Mouse (Mus musculus) spleen, adult 2 months (tissue): ENCODE measurements around the gene Als2cr12. TPM values are rescaled to one million over a fixed set of nuclear protein-coding genes. Genes with fewer than 3 reads are reported as not detected.

Experiments used
- DNase-seq, 2 experiments: peaks; one replicate each; pipeline versions ENCODE4 v3.0.0 to v3.0.0-alpha.2; 2012 to 2021; ENCODE audit warnings: low spot score in 2 of 2, low read depth in 1 of 2
- H3K27ac ChIP-seq: fragments of 200-500 bp; 2 replicates; pipeline ENCODE4 v1.5.1; 2012; ENCODE audit warnings: low read length, inconsistent platforms; ENCODE audit not compliant: insufficient read depth
- H3K27me3 ChIP-seq: fragments of 200-500 bp; 2 replicates; pipeline ENCODE4 v1.6.1; 2012; ENCODE audit warnings: mild to moderate bottlenecking, moderate library complexity, low read length, inconsistent platforms; ENCODE audit not compliant: control insufficient read depth, insufficient read depth
- H3K36me3 ChIP-seq: fragments of 200-500 bp; 2 replicates; pipeline ENCODE4 v1.6.1; 2012; ENCODE audit warnings: mild to moderate bottlenecking, low read length, inconsistent platforms; ENCODE audit not compliant: control insufficient read depth, insufficient read depth
- H3K4me1 ChIP-seq: fragments of 200-500 bp; 2 replicates; pipeline ENCODE4 v1.6.1; 2011; ENCODE audit warnings: inconsistent platforms; ENCODE audit not compliant: control insufficient read depth, insufficient read depth, insufficient read length
- H3K4me3 ChIP-seq: fragments of 200-500 bp; 2 replicates; pipeline ENCODE4 v1.5.1; 2011; ENCODE audit warnings: mild to moderate bottlenecking, inconsistent platforms; ENCODE audit not compliant: insufficient read depth, insufficient read length; ENCODE audit errors: extremely low read depth
- CTCF ChIP-seq: fragments of 200-500 bp; IDR thresholded peaks from 2 replicates; pipeline ENCODE4 v1.5.1; 2011; ENCODE audit warnings: mild to moderate bottlenecking, inconsistent platforms; ENCODE audit not compliant: insufficient read depth, insufficient read length, insufficient replicate concordance; ENCODE audit errors: extremely low read depth
- POLR2A ChIP-seq: fragments of 200-500 bp; IDR thresholded peaks from 2 replicates; pipeline ENCODE4 v1.6.1; 2011; ENCODE audit warnings: low read depth, low read length, inconsistent platforms
- WGBS: fragments of 180-500 bp; shearing (Covaris S2); methylation state at CpG from one replicate; pipeline ENCODE4 v1.1.7; 2018; 5-methylcytosine and 5-hydroxymethylcytosine counted together
- polyA plus RNA-seq: library from polyadenylated mRNA; depleted of rRNA; stranded (reverse); fragments of >200 nt; gene quantifications from 2 replicates; pipeline ENCODE4 v1.2.3, GENCODE M21; 2012

Gene Als2cr12
- polyA plus RNA-seq, 1 experiment, result 0.15 TPM

DNA sequence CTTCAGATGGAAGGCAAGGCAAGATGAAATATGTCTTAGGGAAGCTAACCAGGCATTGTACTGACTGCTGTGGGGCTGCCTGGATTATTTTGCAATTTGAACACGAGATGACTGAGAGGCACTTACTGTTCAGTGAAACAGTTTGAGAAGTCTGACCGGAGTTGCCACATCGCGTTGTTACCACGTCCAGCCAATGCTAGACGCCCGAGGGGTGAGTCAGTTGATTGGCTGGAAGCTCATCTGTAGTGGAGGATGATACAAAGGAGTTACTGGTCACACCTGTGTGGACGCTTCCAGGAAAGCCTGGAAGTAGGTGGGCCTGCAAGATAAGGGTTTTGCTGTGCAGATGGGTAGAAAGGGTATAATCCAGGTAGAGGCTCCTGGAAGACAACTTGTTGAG lies 24.3 kb upstream of the Als2cr12 start:
- WGBS, result 63% methylated on average over 8 of the region's 8 CpGs
- Histone ChIP-seq H3K27me3 (no peaks in the 10 kb centered on the region), H3K27ac (peak overlapping the region; percentile 79), H3K4me1 (peaks cover 39% of the 10 kb centered on the region; the same call in 1 of the 2 replicates), H3K4me3 (no peak overlapping the region), H3K36me3 (peaks cover 14% of the 10 kb centered on the region; the same call in 1 of the 2 replicates)
- TF ChIP-seq POLR2A, result no peak
- no peak for TF ChIP-seq CTCF
- no peak for DNase-seq

DNA sequence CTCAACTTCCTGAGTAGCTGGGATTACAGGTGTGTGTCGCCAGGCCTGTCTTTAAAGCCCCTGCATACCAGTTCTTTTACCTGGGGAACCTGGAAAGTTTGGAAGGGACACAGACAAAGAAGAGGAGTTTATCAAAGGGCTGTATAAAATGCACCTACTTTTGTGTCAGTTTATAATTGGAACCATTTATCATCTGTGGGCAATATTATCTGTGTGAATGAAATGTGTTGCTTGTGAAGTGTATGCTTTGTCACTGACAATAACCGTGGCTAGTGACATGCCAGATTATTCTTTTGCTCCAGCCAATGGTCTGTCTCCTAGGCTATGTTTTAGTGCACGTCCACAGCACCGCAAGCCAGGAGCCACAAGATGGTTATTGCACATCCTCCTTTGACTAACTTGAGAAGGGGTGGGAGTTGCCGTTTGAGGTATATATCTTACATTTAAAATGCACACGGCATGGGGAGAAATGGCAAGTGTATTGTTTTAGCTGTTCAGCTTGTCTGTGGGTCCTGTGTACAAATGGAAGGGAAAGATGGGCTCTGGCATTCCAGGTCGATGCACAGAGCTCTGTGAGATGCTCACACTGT lies 23.7 kb upstream of the Als2cr12 start:
- H3K27ac ChIP-seq, result peak overlapping the region; percentile 79
- no peaks in the 10 kb centered on the region for H3K27me3 ChIP-seq
- H3K4me3 ChIP-seq, result no peak overlapping the region
- no peak for DNase-seq
- 63% methylated on average over 7 of the region's 7 CpGs for WGBS
- H3K4me1 ChIP-seq, result peaks cover 41% of the 10 kb centered on the region; the same call in 1 of the 2 replicates
- no peak for TF ChIP-seq CTCF
- no peak for TF ChIP-seq POLR2A
- peaks cover 16% of the 10 kb centered on the region; the same call in 1 of the 2 replicates for H3K36me3 ChIP-seq

DNA sequence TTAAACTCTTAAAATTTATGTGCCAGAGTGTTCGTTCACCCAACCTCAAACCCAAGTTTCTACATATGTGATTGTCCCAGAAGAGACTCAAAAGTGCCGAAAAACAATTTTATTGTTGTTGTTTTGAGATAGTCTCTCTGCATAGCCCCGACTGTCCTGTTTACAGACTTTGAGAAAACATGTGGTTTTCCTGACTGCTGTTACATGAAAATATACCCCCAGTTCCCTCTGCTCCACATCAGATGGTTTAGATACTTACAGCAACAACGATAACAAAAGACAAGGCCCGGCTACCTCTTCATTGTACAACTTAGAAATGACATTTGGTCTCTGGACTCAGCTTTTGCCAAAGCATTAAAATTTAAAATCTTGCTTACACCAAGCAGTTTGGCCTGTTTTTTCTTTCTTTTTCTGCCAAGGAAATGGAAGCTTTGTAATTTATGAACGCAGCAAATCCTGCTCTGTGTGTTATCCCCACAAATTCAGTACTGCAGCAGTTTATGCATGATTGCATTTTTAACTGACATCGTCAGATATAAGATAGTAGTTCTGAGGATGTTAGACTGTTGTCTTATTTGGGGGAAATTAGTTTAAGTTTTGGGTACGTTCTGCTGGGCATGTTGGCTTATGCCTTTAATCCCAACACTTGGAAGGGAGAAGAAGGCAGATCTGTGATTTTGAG lies 21.9 kb upstream of the Als2cr12 start:
- no peak for TF ChIP-seq POLR2A
- no peak for TF ChIP-seq CTCF
- no peak for DNase-seq
- Histone ChIP-seq H3K27ac (no peak overlapping the region), H3K4me1 (peaks cover 36% of the 10 kb centered on the region; the same call in 1 of the 2 replicates), H3K4me3 (no peak overlapping the region), H3K36me3 (peaks cover 21% of the 10 kb centered on the region; the same call in 1 of the 2 replicates), H3K27me3 (no peaks in the 10 kb centered on the region)
- 56% methylated on average over 8 of the region's 8 CpGs for WGBS

DNA sequence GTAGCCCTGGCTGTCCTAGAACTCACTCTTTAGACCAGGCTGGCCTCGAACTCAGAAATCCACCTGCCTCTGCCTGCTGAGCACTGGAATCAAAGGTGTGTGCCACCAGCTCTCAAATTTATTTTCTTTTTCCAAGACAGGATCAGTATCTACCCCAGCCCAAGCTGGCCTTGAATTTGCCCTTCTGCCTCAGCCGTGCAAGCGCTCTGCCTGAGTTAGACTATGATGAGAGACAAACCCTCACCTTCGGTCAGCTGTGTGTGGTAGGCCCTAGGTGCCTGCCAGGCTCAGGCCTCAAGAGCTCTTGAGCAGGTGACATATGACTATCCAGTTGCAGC lies 21.1 kb upstream of the Als2cr12 start:
- Histone ChIP-seq H3K4me1 (peaks cover 30% of the 10 kb centered on the region; the same call in 1 of the 2 replicates), H3K36me3 (peaks cover 21% of the 10 kb centered on the region; the same call in 1 of the 2 replicates), H3K4me3 (no peak overlapping the region), H3K27me3 (no peaks in the 10 kb centered on the region), H3K27ac (peak overlapping the region; percentile 70)
- no peak for DNase-seq
- WGBS, result 82% methylated on average over 4 of the region's 4 CpGs
- TF ChIP-seq CTCF, result no peak
- TF ChIP-seq POLR2A, result no peak

DNA sequence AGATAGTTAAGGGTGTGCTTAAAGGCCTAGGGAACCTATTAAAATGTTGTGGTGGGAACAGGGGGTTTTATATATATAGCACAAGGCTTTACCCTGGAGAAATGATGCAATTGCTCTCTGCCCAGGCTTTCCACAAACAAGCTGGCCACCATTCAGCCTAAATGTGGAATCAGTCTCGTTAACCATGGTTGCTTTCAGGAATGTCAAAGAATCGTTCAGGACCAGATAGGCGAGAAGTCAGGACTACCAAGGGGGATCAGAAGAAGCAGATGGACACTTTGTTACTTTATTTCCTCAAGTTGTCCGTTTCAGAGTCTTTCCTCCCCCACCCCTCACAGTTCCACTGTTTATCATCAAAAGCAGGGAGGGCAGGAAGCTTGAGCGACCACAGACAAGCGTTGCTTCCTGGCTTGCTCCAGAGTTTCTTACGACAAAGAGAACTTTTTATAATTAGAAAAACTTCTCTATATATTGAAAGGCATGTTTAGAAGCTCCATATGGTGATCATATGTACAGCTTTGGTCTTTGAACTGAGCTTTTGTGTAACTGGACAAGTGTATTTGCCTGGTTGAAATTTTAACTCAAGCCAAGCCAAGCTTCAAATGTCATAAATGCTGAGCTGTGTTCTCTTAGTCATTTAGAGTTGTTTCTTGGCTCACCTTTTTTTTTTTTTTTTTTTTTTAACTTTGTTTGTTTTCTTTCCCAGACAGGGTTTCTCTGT lies 20.5 kb upstream of the Als2cr12 start:
- 7% methylated on average over 7 of the region's 7 CpGs for WGBS
- H3K27ac ChIP-seq, result peak overlapping the region; percentile 92
- H3K4me3 ChIP-seq, result 0 out of 2 replicates have a peak overlapping the region, but pooled peaks have one; percentile 14
- no peaks in the 10 kb centered on the region for H3K27me3 ChIP-seq
- DNase-seq, result no peak
- peaks cover 24% of the 10 kb centered on the region; the same call in 1 of the 2 replicates for H3K4me1 ChIP-seq
- peaks cover 21% of the 10 kb centered on the region; the same call in 1 of the 2 replicates for H3K36me3 ChIP-seq
- TF ChIP-seq POLR2A (no peak), CTCF (no peak)

DNA sequence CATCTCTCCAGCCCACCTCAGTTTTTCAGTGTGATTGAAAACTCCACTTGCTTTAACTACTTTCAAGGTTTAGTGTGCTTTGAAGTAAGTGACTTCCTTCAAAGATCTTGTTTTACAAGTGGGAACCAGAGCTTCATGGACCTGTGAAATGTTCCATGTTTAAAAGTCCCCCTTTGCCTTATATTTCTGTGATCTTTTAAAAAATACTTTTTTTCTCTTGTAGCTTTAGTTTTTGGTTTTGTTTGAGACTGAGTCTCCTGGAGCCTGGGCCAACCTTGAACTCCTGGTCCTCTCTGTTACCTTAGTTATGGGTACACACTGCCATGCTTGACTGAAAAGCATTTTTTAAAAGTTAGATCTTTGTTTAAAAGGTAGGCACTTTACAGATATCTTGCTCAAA lies 19.7 kb upstream of the Als2cr12 start:
- peak overlapping the region; percentile 92; the same call in 1 of the 2 replicates for H3K27ac ChIP-seq
- H3K4me3 ChIP-seq, result no peak overlapping the region
- H3K27me3 ChIP-seq, result no peaks in the 10 kb centered on the region
- H3K4me1 ChIP-seq, result peaks cover 22% of the 10 kb centered on the region; the same call in 1 of the 2 replicates
- no peak for DNase-seq
- TF ChIP-seq CTCF (no peak), POLR2A (no peak)
- peaks cover 21% of the 10 kb centered on the region; the same call in 1 of the 2 replicates for H3K36me3 ChIP-seq
